Mouse (Mus musculus): Measurements from ENCODE around the gene Pik3ap1. TPM values are rescaled to one million over a fixed set of nuclear protein-coding genes. Genes with fewer than 3 reads are reported as not detected.
"Not testable (repeated sequence)": the region's sequence is repeated elsewhere in the genome, so short reads cannot be mapped to it uniquely, and the experiment has no call there.

Pik3ap1 gene
- 5.3 and 6.7 TPM in 2 replicates for polyA plus RNA-seq (2015; fragmentation: Nextera tagmentation; extraction: Ambion mirVana)

- peak within 1 kb of the TSS; percentile 58 for H3K4me3 ChIP-seq (replicated peaks)
- H3K27me3 ChIP-seq: peaks cover 21% of the 10 kb centered on the region
- H3K4me2 ChIP-seq: peak within 1 kb of the TSS; percentile 74
- H3K36me3 ChIP-seq: no peaks in the 10 kb centered on the region
- no peak within 1 kb of the TSS for H3K27ac ChIP-seq
- DNase-seq (no peak), ATAC-seq (ENCODE audit: low read depth) (peak; percentile 17; the same call in 1 of the 2 replicates)
- H3K9me3 ChIP-seq (replicated peaks): no peaks in the 10 kb centered on the region
- peak within 1 kb of the TSS; percentile 68 for H3K9ac ChIP-seq
- 1% methylated on average over 41 of the region's 41 CpGs for WGBS (ENCODE audit: insufficient replicate concordance)
- H3K4me1 ChIP-seq (replicated peaks): peaks cover 31% of the 10 kb centered on the region
These were observed at the start of gene Pik3ap1 for GRCm38 (mm10) chr19:41384922-41385508. Gene Pik3ap1 (minus strand): TSS chr19:41385102.

- H3K27ac ChIP-seq; DNase-seq; ATAC-seq (ENCODE audit: low read depth); H3K4me3 ChIP-seq (replicated peaks); H3K27me3 ChIP-seq; H3K4me2 ChIP-seq; H3K9ac ChIP-seq; H3K4me1 ChIP-seq (replicated peaks); H3K36me3 ChIP-seq; H3K9me3 ChIP-seq (replicated peaks): not testable (repeated sequence)
- no CpG with 5 or more reads among the region's 6 CpGs for WGBS (ENCODE audit: insufficient replicate concordance)
These were observed 46.7 kb upstream of the Pik3ap1 start for GRCm38 (mm10) chr19:41431512-41432164.

- no CpG with 5 or more reads among the region's 8 CpGs for WGBS (ENCODE audit: insufficient replicate concordance)
- not testable (repeated sequence) for DNase-seq; H3K27ac ChIP-seq; H3K9ac ChIP-seq; H3K4me2 ChIP-seq; ATAC-seq (ENCODE audit: low read depth); H3K36me3 ChIP-seq; H3K4me3 ChIP-seq (replicated peaks); H3K4me1 ChIP-seq (replicated peaks); H3K27me3 ChIP-seq; H3K9me3 ChIP-seq (replicated peaks)
These were observed 41.2 kb upstream of the Pik3ap1 start for GRCm38 (mm10) chr19:41425927-41426772.

GRCm38 (mm10) chr19:41421264-41421663, 36.4 kb upstream of the Pik3ap1 start:
- Histone ChIP-seq H3K27ac (no peak overlapping the region), H3K9me3 (replicated peaks) (no peaks in the 10 kb centered on the region), H3K4me2 (no peak overlapping the region), H3K27me3 (no peaks in the 10 kb centered on the region), H3K9ac (no peak overlapping the region), H3K4me3 (replicated peaks) (no peak overlapping the region), H3K4me1 (replicated peaks) (no peaks in the 10 kb centered on the region), H3K36me3 (no peaks in the 10 kb centered on the region)
- ATAC-seq (ENCODE audit: low read depth) (no peak), DNase-seq (no peak)
- 22% methylated on average over 2 of the region's 2 CpGs for WGBS (ENCODE audit: insufficient replicate concordance)

- Histone ChIP-seq H3K4me2 (no peak overlapping the region), H3K9ac (no peak overlapping the region), H3K9me3 (replicated peaks) (no peaks in the 10 kb centered on the region), H3K4me3 (replicated peaks) (no peak overlapping the region), H3K27me3 (no peaks in the 10 kb centered on the region), H3K4me1 (replicated peaks) (no peaks in the 10 kb centered on the region), H3K36me3 (no peaks in the 10 kb centered on the region), H3K27ac (no peak overlapping the region)
- DNase-seq: no peak
- no peak for ATAC-seq (ENCODE audit: low read depth)
- 45% methylated on average over 2 of the region's 2 CpGs for WGBS (ENCODE audit: insufficient replicate concordance)
These were observed 33.9 kb upstream of the Pik3ap1 start for GRCm38 (mm10) chr19:41418786-41419185.

DNA sequence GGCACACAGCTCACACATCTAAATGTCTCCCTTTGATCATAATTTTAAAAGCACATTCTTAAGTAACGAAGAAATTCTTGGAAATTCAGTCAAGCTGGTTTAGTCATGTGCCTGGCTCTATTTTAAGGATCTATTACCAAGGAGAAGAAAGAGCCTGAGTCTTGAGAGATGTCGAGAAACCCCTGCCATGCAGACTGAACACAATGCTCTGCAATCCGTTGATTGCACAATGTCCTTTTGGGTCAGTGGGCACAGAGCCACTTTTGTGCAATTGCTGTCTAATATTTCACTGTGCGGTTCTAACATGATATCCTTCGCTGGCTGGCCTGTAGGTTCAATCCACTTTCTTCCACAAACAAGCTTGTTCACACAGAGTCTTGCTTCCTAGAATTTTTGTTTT, 33.1 kb upstream of the Pik3ap1 start:
- no peak for ATAC-seq (ENCODE audit: low read depth)
- Histone ChIP-seq H3K4me2 (no peak overlapping the region), H3K36me3 (no peaks in the 10 kb centered on the region), H3K27me3 (no peaks in the 10 kb centered on the region), H3K4me1 (replicated peaks) (no peaks in the 10 kb centered on the region), H3K27ac (no peak overlapping the region), H3K4me3 (replicated peaks) (no peak overlapping the region), H3K9ac (no peak overlapping the region), H3K9me3 (replicated peaks) (no peaks in the 10 kb centered on the region)
- DNase-seq: no peak
- 52% methylated on average over 5 of the region's 5 CpGs for WGBS (ENCODE audit: insufficient replicate concordance)

DNA sequence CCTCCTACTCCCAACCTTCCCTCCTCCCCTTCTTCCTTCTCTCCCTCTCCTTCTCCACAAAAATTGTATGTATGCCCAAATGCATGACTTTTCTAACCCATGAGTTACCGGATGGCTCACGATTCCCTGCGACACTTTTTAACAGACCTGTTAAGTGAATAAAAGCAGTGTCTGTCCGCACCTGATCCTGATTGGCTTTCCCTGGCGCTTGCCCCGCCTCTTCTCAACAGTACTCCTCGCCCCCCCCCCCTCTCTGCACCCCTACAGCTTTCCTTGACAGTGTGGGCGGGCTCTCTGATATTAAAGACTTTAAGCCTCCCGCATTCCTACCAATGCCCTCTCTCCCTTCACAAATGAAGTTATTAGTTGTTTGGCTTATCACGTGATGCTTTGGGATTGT, 31.3 kb upstream of the Pik3ap1 start:
- H3K4me2 ChIP-seq: no peak overlapping the region
- H3K27ac ChIP-seq: no peak overlapping the region
- 37% methylated on average over 10 of the region's 10 CpGs for WGBS (ENCODE audit: insufficient replicate concordance)
- DNase-seq (no peak), ATAC-seq (ENCODE audit: low read depth) (no peak)
- no peaks in the 10 kb centered on the region for H3K36me3 ChIP-seq
- H3K4me1 ChIP-seq (replicated peaks): no peaks in the 10 kb centered on the region
- no peak overlapping the region for H3K9ac ChIP-seq
- H3K4me3 ChIP-seq (replicated peaks): no peak overlapping the region
- H3K27me3 ChIP-seq: no peaks in the 10 kb centered on the region
- H3K9me3 ChIP-seq (replicated peaks): no peaks in the 10 kb centered on the region

GRCm38 (mm10) chr19:41402603-41403002, 17.7 kb upstream of the Pik3ap1 start:
- Histone ChIP-seq H3K9ac (no peak overlapping the region), H3K36me3 (no peaks in the 10 kb centered on the region), H3K27me3 (no peaks in the 10 kb centered on the region), H3K4me1 (replicated peaks) (no peaks in the 10 kb centered on the region), H3K9me3 (replicated peaks) (no peaks in the 10 kb centered on the region), H3K4me2 (no peak overlapping the region), H3K27ac (no peak overlapping the region), H3K4me3 (replicated peaks) (no peak overlapping the region)
- ATAC-seq (ENCODE audit: low read depth) (no peak), DNase-seq (no peak)
- 19% methylated on average over 8 of the region's 8 CpGs for WGBS (ENCODE audit: insufficient replicate concordance)

DNA sequence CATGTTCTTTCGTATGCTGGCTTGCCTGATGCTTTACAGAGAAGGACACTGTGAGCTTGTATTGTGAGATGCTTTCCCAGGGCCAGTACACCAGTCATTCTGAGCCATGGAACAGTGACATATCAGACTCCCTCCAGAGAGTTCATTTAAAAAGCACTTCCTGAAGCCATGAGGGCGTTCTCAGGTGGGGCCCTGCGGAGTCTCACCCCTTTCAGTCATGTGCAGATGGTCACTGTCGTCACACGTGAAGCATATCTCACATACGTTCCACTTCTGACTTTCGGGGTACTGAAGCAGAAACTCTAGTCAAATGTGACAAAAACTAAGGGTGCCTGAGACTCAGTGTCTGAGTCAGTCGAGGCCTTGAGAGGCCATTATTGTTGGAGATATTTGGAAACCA, 6.0 kb upstream of the Pik3ap1 start:
- Histone ChIP-seq H3K4me1 (replicated peaks) (peaks cover 3% of the 10 kb centered on the region; the same call in 1 of the 2 replicates), H3K27me3 (peaks cover 1% of the 10 kb centered on the region; the same call in 1 of the 2 replicates), H3K9ac (no peak overlapping the region), H3K27ac (no peak overlapping the region), H3K4me3 (replicated peaks) (no peak overlapping the region), H3K36me3 (no peaks in the 10 kb centered on the region), H3K4me2 (no peak overlapping the region), H3K9me3 (replicated peaks) (no peaks in the 10 kb centered on the region)
- WGBS (ENCODE audit: insufficient replicate concordance): 67% methylated on average over 8 of the region's 8 CpGs
- ATAC-seq (ENCODE audit: low read depth) (no peak), DNase-seq (no peak)

- H3K4me1 ChIP-seq (replicated peaks): peaks cover 15% of the 10 kb centered on the region
- H3K27ac ChIP-seq: no peak overlapping the region
- peaks cover 16% of the 10 kb centered on the region for H3K27me3 ChIP-seq
- H3K4me2 ChIP-seq: no peak overlapping the region
- no peaks in the 10 kb centered on the region for H3K36me3 ChIP-seq
- no peak overlapping the region for H3K9ac ChIP-seq
- DNase-seq (no peak), ATAC-seq (ENCODE audit: low read depth) (no peak)
- no peaks in the 10 kb centered on the region for H3K9me3 ChIP-seq (replicated peaks)
- WGBS (ENCODE audit: insufficient replicate concordance): 41% methylated on average over 6 of the region's 6 CpGs
- H3K4me3 ChIP-seq (replicated peaks): no peak overlapping the region
These were observed 4.4 kb upstream of the Pik3ap1 start for GRCm38 (mm10) chr19:41389351-41389750.

DNA sequence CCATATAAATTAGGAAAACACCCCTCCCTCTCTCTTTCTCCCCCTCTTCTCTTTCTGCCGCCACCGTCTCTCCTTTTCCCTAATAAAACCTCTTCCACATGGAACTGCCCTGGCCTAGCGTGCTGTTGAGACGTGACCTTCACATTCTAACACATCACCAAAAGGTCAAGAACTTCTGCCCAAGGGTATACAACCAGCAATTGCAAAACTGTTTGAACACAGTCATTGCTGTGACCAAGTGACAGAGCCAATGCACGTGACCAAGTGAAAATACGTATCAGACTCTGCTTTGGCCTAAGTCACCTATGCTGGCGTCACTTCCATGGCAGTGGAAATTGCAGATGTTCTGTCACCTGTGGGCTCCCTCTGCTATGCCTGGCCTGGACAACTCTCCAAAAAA, 3.3 kb upstream of the Pik3ap1 start:
- Histone ChIP-seq H3K4me3 (replicated peaks) (no peak overlapping the region), H3K9ac (no peak overlapping the region), H3K27ac (no peak overlapping the region), H3K9me3 (replicated peaks) (no peaks in the 10 kb centered on the region), H3K4me1 (replicated peaks) (peaks cover 16% of the 10 kb centered on the region), H3K36me3 (no peaks in the 10 kb centered on the region), H3K4me2 (no peak overlapping the region), H3K27me3 (peaks cover 21% of the 10 kb centered on the region)
- DNase-seq: no peak
- 81% methylated on average over 7 of the region's 7 CpGs for WGBS (ENCODE audit: insufficient replicate concordance)
- no peak for ATAC-seq (ENCODE audit: low read depth)
